Mouse (Mus musculus): ENCODE measurements around the gene Cirbp.
"Not testable (repeated sequence)": the region's sequence is repeated elsewhere in the genome, so short reads cannot be mapped to it uniquely, and the experiment has no call there.

Cirbp gene

DNA sequence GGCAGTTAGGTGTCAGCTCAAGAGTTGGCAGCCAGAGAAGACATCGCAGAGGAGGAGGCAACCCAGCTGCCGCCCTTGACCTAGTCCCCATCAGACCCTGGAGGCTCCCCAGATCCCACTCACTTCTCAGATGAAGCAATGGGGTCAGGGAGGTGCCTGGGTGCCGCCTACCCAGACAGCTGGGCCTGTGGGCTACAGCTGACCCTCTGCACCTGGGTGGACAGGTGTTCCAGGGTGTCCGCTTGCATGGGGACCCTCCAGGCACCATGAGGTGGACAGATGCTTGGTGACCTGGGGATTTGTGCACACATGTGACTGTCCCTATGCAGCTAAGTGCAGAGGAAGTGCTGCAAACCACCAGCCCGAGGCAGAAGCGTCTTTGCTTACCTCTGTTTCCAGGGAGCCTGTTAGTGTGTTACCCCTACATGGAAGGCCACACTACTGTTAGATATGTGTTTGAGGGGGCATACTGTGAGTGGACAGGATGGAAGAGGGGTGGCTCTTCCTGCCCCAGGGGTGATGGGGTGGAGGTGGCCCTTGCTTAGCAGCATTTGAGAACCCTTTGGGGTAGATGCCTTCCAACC is 3.0 kb upstream of the Cirbp start:
- DNase-seq (ENCODE audit: low spot score): no peak

DNA sequence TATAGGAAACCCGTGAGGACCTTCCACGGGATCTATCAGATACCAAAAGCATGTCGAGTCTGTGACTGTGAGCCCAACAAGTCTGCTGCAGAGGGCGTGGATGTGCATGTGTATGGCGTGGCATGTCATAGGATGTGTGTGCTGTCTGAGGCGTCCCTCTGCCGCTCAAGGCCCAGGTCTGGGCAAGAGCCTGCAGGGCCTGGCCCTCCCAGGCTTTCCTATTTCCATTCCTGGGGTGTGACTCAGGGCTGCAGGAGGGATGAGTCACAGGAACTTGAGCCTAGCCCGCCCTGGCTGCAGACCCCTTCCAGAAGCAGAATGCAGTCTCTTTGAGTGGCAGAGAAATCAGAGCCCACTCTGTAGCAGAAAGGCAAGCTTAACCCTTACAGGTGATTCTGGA is 2.1 kb upstream of the Cirbp start:
- DNase-seq (ENCODE audit: low spot score): no peak

DNA sequence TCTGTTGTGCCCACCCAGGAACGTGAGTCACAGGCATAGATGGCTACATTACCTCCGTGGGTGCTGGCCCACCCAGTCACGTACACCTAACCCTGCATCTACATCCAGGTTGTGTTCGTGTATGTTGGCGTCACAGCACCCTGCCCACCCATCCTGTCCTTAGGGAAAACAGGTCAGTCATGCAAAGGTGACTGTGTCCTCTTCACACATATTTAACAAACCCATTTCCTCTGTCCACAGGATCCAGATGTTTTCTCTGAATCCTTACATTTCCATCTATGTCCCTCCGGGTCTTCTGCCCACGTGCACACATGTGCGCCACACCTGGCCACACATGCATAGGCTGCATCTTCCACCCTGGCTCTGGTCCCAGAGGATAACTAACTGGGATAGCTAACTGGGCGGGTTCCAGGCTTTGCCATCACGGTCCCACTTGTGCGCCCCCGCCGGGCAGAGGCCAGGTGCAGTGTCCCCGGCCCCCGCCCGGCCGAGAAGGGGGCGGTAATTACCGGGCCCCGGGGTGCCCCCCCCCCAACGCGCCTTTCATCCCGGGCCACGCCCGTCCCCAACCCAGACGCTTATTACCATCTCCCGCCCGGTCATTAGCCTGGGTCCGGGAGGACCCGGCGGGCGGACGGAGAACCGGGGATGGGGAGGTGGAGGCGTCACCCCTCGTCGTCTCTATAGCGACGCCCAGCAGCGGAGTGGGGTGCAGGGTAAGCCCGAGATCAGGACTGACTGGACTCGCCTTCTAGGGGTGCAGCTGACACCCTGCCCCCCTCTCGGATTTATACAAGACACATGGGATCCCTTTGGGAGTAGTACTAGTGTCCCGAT is 1.4 kb upstream of the Cirbp start:
- DNase-seq (ENCODE audit: low spot score): no peak

DNA sequence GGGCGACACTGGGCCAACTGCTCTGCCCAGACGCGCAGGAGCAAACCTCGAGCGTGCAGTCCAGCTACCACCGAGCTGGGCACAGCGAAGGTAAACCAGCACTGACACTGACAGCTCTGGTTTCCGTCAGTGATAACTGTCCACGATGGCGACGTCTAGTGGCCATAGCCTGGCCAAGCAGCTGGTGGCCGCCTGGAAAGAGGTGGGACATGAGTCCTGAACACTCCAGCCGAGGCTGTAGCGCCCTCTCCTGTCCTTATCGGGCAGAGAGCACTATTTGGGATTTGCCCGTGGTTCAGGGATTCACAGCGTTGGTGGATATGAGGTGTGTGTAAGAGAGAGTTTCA is 814 bp upstream of the Cirbp start:
- peak; percentile 99 for DNase-seq (ENCODE audit: low spot score)

DNA sequence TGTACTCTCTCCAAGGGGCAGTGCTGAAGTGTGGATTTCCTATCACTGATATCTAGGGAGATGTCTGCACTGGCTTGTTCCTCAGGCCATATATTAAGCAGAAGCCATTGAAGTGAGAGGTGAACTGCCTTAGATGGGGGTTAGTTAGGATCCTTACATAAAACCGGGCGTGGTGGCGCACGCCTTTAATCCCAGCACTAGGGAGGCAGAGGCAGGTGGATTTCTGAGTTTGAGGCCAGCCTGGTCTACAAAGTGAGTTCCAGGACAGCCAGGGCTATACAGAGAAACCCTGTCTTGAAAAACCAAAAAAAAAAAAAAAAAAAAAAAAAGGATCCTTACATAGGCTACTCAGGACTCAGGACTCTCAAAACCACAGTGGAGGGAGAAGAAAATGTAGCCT is 351 bp downstream of the Cirbp start:
- not testable (repeated sequence) for DNase-seq (ENCODE audit: low spot score)

DNA sequence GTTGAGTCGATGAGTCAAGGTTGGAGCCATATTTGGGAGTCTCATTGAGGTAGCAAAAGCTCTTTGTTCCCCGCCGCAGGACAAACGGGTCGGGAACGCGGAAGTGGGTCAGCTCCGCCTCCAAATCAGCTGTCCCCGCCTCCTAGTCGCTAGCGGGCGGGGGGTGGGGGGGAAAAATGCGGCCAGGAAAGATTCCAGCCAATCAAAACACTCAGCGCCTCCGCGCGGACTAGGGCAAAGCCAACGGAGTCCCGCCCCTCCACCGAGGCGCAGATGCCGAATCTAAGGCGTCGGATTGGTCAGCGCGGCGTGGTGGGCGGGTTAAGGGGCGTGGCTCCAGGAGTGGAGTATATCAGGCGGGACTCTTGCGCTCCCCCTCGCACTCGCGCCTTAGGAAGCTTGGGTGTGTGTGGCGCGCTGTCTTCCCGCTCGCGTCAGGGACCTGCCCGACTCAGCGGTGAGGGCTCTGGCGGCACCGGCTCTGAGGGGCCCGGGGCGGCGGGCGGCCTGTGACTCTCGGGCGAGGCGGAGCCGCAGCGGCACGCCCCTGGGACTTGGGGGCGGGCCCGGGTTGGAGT is 1.8 kb downstream of the Cirbp start:
- peak; percentile 100 for DNase-seq (ENCODE audit: low spot score)

DNA sequence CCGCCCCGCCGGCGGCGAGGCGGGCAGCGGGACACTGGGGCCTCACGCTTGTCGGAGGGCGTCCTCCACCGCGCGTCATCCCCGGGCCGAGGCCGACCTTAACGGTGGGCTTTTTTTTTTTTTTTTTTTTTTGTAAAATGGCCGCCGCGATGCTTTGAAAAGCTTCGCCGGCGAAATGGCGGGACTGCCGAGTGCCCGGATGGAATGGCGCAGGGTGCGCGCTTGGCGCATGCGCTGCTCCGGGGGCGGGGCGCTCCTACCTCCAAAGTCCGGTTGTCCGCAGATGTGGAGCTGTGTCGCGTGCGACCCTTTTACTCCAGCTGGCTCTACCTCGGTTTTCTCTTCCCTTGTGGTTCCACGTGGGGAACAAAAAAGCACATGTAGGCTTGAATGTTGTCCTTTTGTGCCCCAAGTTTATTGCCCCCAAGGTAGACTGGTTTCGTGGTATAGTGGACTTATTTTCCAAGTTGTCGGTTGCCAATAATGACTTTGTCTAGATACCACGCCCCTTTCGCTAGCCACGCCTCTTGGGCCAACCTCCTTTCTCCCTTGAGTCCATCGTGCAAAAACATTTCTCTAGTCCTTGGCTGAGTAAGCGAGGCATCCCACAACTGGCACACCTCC is 2.4 kb downstream of the Cirbp start:
- DNase-seq (ENCODE audit: low spot score): peak; percentile 95

DNA sequence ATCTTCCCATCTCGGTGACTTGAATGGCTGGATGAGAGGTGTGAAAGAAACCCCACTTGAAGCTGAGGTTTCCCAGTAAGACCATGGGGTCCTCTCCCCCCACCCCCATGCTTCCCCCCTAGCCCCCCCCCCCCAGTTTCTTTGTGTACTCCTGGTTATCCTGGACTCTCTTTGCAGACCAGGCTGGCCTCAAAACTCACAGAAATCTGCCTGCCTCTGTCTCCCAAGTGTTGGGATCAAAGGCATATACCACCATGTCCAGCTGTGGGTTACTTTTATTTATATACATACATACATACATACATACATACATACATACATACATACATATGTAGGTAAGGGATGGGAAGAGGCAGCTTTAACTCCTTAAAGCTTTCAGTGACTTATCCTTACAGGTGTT is 3.3 kb downstream of the Cirbp start:
- DNase-seq (ENCODE audit: low spot score): no peak

DNA sequence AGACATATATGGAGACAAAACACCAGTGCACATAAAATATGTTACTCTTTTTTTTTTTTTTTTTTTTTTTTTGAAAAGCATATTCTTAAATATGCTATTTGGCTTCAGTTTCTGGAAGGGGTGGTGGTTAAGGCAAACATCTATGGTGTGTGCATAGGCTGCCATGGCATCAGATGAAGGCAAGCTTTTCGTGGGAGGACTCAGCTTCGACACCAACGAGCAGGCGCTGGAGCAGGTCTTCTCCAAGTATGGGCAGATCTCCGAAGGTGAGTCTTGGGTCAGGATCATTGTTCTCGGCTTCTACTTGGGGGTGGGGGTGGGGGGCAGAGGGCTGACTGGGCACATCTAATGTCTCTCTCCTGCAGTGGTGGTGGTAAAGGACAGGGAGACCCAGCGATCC is 3.9 kb downstream of the Cirbp start:
- no peak for DNase-seq (ENCODE audit: low spot score)

DNA sequence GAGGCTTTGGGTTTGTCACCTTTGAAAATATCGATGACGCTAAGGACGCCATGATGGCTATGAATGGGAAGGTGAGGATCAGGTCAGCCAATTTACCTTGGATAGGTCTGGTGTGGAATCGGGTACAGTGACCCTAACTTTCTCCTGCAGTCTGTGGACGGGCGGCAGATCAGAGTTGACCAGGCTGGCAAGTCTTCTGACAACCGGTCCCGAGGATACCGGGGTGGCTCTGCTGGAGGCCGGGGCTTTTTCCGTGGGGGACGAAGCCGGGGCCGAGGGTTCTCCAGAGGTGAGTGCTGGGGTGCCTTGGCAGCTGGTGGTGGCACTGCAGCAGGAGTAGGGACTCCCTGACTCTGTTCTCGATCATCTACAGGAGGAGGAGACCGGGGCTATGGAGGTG is 4.3 kb downstream of the Cirbp start:
- DNase-seq (ENCODE audit: low spot score): no peak

DNA sequence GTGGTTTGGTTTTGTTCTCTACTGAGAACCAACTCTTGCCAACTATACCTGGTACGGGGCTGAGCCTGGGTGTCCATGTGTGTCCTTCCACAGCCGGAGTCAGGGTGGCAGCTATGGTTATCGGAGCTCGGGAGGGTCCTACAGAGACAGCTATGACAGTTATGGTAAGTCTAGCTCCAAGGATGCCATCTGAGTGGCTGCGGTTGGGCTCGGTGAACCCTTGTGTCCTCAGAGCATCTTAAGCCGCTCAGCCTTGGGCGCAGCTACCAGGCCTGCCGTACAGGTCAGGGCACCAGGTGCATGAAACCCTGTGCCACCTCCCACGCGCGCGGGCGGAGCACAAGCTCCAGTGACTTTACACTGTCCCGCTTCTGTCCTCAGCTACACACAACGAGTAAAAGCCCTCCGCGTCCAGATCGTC is 4.8 kb downstream of the Cirbp start:
- no peak for DNase-seq (ENCODE audit: low spot score)

DNA sequence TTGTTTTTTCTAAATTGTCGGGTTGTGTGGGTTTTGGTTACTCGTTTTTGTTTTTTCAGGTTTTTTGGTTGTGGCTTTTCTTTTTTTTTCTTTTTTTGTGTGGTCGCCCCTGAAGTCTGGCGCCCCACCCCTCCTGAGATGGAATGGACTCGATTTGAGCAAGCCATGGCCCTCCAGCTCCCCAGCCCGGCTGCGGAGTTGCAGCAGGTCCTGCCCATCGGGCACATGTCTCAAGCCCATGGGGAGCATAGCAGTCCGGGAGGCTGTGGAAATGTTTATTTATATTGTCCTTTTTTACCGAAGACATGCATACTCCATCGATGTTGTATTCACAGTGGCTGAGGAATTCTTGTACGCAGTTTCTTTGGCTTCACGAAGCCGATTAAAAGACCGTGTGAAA is 5.5 kb downstream of the Cirbp start:
- no peak for DNase-seq (ENCODE audit: low spot score)

DNA sequence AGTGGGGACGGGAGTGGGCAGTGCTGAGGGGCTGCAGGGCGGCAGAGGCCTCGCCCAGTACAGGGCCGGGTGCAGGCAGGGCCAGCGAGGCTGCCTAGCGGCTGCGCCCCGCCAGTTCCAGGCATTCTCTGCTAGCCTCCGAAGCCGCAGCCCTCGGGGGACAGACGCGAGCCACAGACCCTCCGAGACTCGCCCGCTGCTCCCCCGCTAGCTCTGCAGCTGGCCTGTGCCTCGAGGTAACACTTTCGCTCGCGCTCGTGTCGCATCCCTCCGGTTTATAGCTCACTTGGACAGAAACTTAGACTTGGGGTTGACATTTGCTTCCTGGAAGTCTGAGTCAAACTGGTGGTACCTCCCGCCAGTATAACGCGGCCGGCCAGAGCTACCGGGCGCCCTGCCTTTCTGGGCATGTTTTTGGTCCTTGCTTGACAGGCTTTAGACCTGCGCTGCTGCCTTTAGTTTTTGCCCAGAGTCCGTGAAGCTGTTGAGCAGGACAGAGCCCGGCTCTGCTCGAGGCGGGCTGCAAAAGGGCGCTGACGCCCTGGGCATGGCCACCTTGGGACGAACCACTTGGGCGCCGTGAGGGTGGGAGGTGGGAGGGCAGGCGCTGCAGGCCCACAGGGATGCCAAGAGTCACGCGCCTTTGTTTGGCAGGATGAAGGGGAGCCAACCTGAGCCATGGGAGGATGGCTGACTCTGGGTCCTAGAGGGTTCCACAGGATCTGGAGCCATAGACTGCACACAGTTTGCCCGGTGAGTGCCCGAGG is 6.2 kb downstream of the Cirbp start:
- DNase-seq (ENCODE audit: low spot score): no peak

DNA sequence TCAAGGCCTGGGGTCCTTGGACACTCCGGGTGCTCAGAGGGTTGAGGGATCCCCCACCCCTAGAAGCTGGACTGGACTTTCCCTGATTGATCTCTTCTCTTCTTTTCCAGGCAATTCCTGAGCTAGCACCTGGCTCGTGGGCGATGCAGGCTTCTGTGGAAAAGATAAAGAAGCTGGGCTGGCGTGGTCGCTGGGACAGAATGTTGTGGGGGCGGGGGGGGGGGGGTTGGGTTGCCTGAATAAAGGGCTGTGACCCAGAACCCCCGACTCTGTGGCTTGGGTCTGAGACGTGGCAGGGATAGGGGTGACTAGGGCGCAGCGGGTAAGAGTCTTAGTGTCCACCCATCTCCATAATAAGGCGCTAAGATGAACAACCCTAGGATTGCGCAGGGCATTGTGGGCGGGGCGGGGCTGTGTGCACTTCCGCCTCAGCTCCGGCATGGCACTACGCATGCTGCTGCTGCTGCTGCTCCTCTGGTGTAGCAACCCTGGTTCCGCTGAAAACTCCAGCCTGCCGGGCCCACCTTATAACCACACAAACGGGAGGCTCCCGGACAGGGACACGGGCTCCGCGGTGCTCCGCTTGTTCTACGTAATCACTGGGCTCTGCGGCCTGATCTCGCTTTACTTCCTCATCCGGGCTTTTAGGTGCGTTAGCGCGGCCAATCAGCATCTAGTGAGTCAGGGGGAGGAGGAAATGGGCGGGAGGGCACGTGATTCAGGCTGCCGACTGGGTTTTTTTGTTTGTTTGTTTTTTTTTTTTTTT is 6.9 kb downstream of the Cirbp start, which contains the start of gene 1600002K03Rik:
1600002K03Rik (plus strand) TSS at position 418 of the 766 bp plus-strand sequence.
- peak; percentile 95 for DNase-seq (ENCODE audit: low spot score)

DNA sequence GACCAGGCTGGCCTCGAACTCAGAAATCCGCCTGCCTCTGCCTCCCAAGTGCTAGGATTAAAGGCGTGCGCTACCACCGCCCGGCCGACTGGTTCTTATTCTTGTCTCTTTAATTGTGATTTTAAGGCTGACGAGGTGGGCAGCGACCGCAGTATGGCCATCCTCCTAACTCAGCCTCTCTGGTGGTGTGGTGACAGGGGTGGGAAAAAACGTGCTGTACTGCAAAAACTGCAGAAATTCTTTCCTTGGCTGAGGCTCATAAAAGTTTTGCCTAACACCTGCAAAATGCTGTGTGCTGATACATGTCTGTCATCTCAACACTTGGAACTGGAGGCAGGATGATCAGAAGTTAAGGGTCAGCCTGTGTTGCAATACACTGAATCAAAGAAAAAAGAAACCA is 7.6 kb downstream of the Cirbp start:
- no peak for DNase-seq (ENCODE audit: low spot score)

DNA sequence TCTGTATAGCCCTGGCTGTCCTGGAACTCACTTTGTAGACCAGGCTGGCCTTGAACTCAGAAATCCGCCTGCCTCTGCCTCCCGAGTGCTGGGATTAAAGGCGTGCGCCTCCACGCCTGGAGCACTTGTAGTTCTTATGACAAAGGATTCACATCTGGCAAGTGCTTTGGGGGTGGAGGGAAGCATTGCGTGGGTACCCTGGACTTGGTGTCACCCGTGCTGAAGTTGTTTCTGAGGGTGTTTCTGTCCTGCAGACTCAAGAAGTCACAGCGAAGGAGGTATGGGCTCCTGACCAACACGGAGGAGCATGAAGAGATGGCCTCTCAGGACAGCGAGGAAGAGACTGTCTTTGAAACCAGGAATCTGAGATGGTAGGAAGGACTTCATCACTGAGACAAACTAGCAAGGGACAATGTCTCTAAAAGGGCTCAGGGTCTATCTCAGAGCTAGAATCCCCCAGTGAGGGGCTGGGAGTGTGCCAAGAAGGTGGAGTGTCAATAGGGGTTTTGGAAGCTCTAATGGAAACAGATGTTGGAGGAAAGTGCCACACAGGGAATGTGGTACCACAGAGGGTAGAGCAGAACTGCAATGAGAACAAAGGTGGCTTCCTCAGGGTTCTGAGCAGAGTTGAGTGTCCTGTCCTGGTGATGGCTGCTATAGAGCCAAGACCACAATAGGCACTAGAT is 8.3 kb downstream of the Cirbp start:
- DNase-seq (ENCODE audit: low spot score): no peak

DNA sequence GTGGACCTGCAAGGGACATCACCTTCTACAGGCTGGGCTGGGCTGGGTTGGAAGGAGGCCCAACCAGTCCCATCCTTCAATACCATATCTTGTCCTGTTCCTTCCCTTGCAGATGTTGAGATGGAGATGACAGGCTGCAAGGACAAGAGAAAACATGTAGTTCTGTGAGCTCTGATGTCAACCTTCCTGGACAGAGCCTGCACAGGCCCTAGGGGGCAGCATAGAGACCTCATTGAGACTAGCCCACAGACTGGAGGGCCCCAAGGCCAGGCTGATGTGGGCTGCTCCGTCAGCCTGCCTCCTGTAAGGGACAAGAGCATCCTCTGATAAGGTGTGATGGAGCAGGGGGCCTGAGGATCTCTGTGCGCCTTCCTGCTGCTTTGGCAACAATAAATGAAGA is 8.9 kb downstream of the Cirbp start:
- DNase-seq (ENCODE audit: low spot score): peak; percentile 78

DNA sequence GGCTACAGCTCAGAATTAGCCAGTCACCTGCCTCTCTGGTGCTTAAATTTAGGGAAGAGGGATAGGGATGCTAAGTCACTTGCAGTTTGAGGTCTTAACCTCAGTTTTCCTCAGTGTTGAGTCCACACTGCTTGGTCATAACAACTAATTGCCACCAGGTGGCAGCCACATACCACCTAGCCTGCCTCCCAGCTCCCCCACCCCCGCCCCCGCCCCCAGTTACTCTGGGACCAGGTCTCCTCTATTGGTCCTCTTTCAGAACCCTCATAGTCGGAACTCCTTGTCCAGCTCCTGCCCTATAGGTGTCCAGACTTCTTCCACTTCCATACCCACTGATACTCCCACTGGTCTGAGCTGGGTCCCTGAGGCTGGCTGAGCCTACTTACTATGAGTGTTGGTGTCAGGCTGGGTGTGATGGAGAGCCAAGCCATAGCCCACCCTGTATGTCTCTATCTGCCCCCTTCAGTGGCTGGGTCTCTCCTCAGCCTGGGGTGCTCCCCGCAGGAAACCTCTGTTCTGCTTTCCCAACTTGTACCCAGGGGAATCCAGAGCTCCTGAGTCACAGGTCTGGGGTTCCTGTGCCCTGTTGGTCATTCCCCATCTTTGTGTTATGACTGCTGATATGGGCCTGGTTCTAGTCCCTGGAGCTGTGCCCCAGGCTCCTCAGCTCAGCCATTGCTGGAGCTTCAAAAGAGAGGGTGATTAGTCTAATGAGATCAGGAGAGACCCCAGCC is 9.9 kb downstream of the Cirbp start:
- DNase-seq (ENCODE audit: low spot score): peak; percentile 77

DNA sequence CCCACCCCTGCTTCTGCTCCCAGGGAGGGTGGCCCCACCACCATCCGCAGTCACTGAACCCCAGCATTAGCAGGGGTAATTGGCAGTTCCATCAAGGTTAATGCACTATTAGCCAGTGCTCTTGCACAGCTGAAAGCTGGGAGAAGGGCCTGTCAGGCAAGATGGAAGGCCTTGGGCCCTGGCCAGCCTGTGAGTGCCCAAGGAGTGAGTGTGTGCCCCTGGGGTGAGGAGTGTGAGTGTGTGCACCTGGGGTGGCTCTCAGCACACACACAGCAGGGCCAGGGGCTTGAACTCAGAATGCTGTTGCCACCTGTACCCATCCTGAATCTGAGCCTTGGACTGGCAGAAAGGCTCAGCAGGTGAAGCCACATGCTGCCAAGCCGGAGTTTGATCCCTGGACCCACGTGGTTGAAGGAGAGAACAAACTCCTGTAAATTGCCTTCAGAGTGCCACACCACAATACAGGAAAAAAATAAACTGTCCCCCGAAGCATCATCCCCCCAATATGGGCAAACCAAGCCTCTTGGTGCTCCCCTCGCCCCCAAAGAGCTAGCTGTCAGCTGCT is 10.6 kb downstream of the Cirbp start:
- DNase-seq (ENCODE audit: low spot score): no peak

Data from embryo, embryonic 10.5 days (tissue).